In genomic region chr3:142881872-142882623, GRCm38 (mm10) we compare ENCODE assay signal across 8 mouse cellular contexts. TPM values are rescaled to one million over a fixed set of nuclear protein-coding genes. Genes with fewer than 3 reads are reported as not detected.
DNase-seq lines count a peak whose midpoint lies in the region; ATAC-seq lines count a peak whose summit lies in the region.

Pkn2 (minus strand) TSS chr3:142882004.

- H3K27ac ChIP-seq in lung, embryonic 16.5 days (ENCODE audit: low read length) = peak within 1 kb of the TSS; percentile 97

- H3K9ac ChIP-seq in lung, embryonic 16.5 days (ENCODE audit: low read length) = peak within 1 kb of the TSS; percentile 97

- peaks cover 2% of the 10 kb centered on the region for H3K4me1 ChIP-seq in lung, embryonic 16.5 days (replicated peaks; ENCODE audit: control insufficient read depth, insufficient read depth, low read length)

- WGBS in lung, embryonic 16.5 days = 0% methylated on average over 43 of the region's 84 CpGs

- H3K9me3 ChIP-seq in lung, embryonic 16.5 days (ENCODE audit: control insufficient read depth, low read length) = no peaks in the 10 kb centered on the region

- H3K4me3 ChIP-seq in lung, embryonic 16.5 days (ENCODE audit: low read length) = peak within 1 kb of the TSS; percentile 99

- ATAC-seq in hematopoietic stem cell, adult 5-6 weeks (replicated peaks in 1 of 2; ENCODE audit: insufficient read depth in 1 of 2, low FRiP score in 2 of 2, low TSS enrichment in 1 of 2, low read depth in 1 of 2, poor library complexity in 2 of 2, severe bottlenecking in 2 of 2) = peak; percentile 85 to 88
- ATAC-seq in lung, embryonic 16.5 days (ENCODE audit: low read depth) = peak; percentile 99

- H3K27me3 ChIP-seq in lung, embryonic 16.5 days (ENCODE audit: control insufficient read depth, insufficient read depth, low read depth, low read length) = no peaks in the 10 kb centered on the region

- peak within 1 kb of the TSS; percentile 65 for H3K4me2 ChIP-seq in lung, embryonic 16.5 days (ENCODE audit: low read depth, low read length)

- peak; percentile 90 for DNase-seq in MEL-GATA-1-ER (ENCODE audit: extremely low read depth, low read depth)
- DNase-seq in cerebellum, adult 8-10 months = peak; percentile 98
- DNase-seq in forelimb bud, embryonic 11.5 days (ENCODE audit: low read depth, low spot score) = peak; percentile 97
- peak; percentile 94 for DNase-seq in layer of hippocampus, adult 9-10 months (ENCODE audit: low spot score)
- DNase-seq in ovary, postnatal 10 days (ENCODE audit: low spot score) = peak; percentile 98
- DNase-seq in thymus, postnatal 10 days (ENCODE audit: low spot score in 2 of 2) = peak; percentile 98 to 99

- 0 out of 2 replicates have a peak, but pooled peaks cover 2% of the 10 kb centered on the region for H3K36me3 ChIP-seq in lung, embryonic 16.5 days (ENCODE audit: control insufficient read depth, insufficient read depth, low read length)

RNA-seq across cellular contexts. Expression of gene Pkn2, which starts in this region (rescaled TPM):
- total RNA-seq in hematopoietic stem cell, adult 5-6 weeks (2017) = 68.0 and 90.6 TPM in 2 replicates
- polyA plus RNA-seq in lung, embryonic 16.5 days (2015; fragmentation: Nextera tagmentation; extraction: Ambion mirVana) = 36.2 and 40.4 TPM in 2 replicates

Comparison
In these comparisons a context has a peak if more than half of its experiments do, and no peak if none do; other contexts are left out.
1. Peak in every context shown above with its lines: DNase-seq, ATAC-seq, H3K4me3 ChIP-seq and H3K27ac ChIP-seq.